Mouse (Mus musculus): ENCODE measurements around the gene Pyroxd2. TPM values are rescaled to one million over a fixed set of nuclear protein-coding genes. Genes with fewer than 3 reads are reported as not detected.
"Not testable (repeated sequence)": the region's sequence is repeated elsewhere in the genome, so short reads cannot be mapped to it uniquely, and the experiment has no call there.

Gene Pyroxd2
- total RNA-seq (2021): 1 to 10 TPM; 3.0 to 3.1 TPM
- long read RNA-seq, experiment 1, partial matches to known transcripts: 2 of 3 reads
- long read RNA-seq, experiment 1, other reads (novel, unspliced or antisense): 0 of 3 reads
- long read RNA-seq, experiment 2, partial matches to known transcripts: 2 of 6 reads
- long read RNA-seq, experiment 2, other reads (novel, unspliced or antisense): 2 of 6 reads

- peak; percentile 66 to 69 for DNase-seq (ENCODE audit: low spot score in 2 of 2)
Observed at GRCm38 (mm10) chr19:42752363-42752931, at the start of gene Pyroxd2. TSS of gene Pyroxd2 (minus strand) at chr19:42752775.

GRCm38 (mm10) chr19:42797866-42798265 is 45.3 kb upstream of the Pyroxd2 start:
- DNase-seq (ENCODE audit: low spot score in 2 of 2): no peak

GRCm38 (mm10) chr19:42795801-42796200 is 43.2 kb upstream of the Pyroxd2 start:
- no peak for DNase-seq (ENCODE audit: low spot score in 2 of 2)

GRCm38 (mm10) chr19:42794914-42795613 is 42.5 kb upstream of the Pyroxd2 start:
- peak; percentile 93 to 94 for DNase-seq (ENCODE audit: low spot score in 2 of 2)

GRCm38 (mm10) chr19:42788311-42788710 is 35.7 kb upstream of the Pyroxd2 start:
- DNase-seq (ENCODE audit: low spot score in 2 of 2): no peak

- no peak for DNase-seq (ENCODE audit: low spot score in 2 of 2)
Observed at GRCm38 (mm10) chr19:42785562-42786220, 33.1 kb upstream of the Pyroxd2 start.

- DNase-seq (ENCODE audit: low spot score in 2 of 2): no peak
Observed at GRCm38 (mm10) chr19:42785129-42785528, 32.6 kb upstream of the Pyroxd2 start.

- not testable (repeated sequence) for DNase-seq (ENCODE audit: low spot score in 2 of 2)
Observed at GRCm38 (mm10) chr19:42780156-42780538, 27.6 kb upstream of the Pyroxd2 start.

GRCm38 (mm10) chr19:42779531-42780155 is 27.1 kb upstream of the Pyroxd2 start, which contains the start of gene Hps1:
TSS of gene Hps1 (minus strand) at chr19:42779978.
- peak; percentile 91 to 95 for DNase-seq (ENCODE audit: low spot score in 2 of 2)

GRCm38 (mm10) chr19:42777801-42778200 is 25.2 kb upstream of the Pyroxd2 start:
- DNase-seq (ENCODE audit: low spot score in 2 of 2): no peak

- DNase-seq (ENCODE audit: low spot score in 2 of 2): no peak
Observed at GRCm38 (mm10) chr19:42776813-42777212, 24.2 kb upstream of the Pyroxd2 start.

GRCm38 (mm10) chr19:42770141-42770872 is 17.7 kb upstream of the Pyroxd2 start:
- no peak for DNase-seq (ENCODE audit: low spot score in 2 of 2)

- DNase-seq (ENCODE audit: low spot score in 2 of 2): no peak
Observed at GRCm38 (mm10) chr19:42769648-42770047, 17.1 kb upstream of the Pyroxd2 start.

- no peak for DNase-seq (ENCODE audit: low spot score in 2 of 2)
Observed at GRCm38 (mm10) chr19:42767361-42767760, 14.8 kb upstream of the Pyroxd2 start.

- no peak for DNase-seq (ENCODE audit: low spot score in 2 of 2)
Observed at GRCm38 (mm10) chr19:42764398-42764797, 11.8 kb upstream of the Pyroxd2 start.

- DNase-seq (ENCODE audit: low spot score in 2 of 2): no peak
Observed at GRCm38 (mm10) chr19:42756671-42757070, 4.1 kb upstream of the Pyroxd2 start.

- no peak for DNase-seq (ENCODE audit: low spot score in 2 of 2)
Observed at GRCm38 (mm10) chr19:42755148-42755870, 2.7 kb upstream of the Pyroxd2 start.

- DNase-seq (ENCODE audit: low spot score in 2 of 2): peak in 1 of 2 experiments; percentile 37
Observed at GRCm38 (mm10) chr19:42753141-42753917, 754 bp upstream of the Pyroxd2 start.

GRCm38 (mm10) chr19:42750196-42750595 is 2.4 kb downstream of the Pyroxd2 start:
- DNase-seq (ENCODE audit: low spot score in 2 of 2): no peak

All from layer of hippocampus, postnatal 14 days (tissue).